Mouse (Mus musculus) heart, embryonic 13.5 days (tissue): ENCODE measurements at regions not wholly inside any gene's neighbourhood (a gene's known extent, or its start where the extent isn't known, plus 50 kb on each side); places are given as distances from the start of the nearest gene placed in this dataset.
"Not testable (repeated sequence)": the region's sequence is repeated elsewhere in the genome, so short reads cannot be mapped to it uniquely, and the experiment has no call there.

Source experiments
- ATAC-seq: fragments of 200-750 bp; cut with Nextera tagmentation; 2 replicates; pipeline ENCODE4 v1.8.0; 2017; ENCODE audit warnings: moderate TSS enrichment; ENCODE audit not compliant: insufficient number of reproducible peaks, low FRiP score, low TSS enrichment; ENCODE audit errors: extremely low read depth
- H3K27ac ChIP-seq: fragments of 300-500 bp; sonication (generic); replicated peaks from 2 replicates; pipeline ENCODE4 v1.5.1; 2015; ENCODE audit warnings: moderate library complexity, mild to moderate bottlenecking, inconsistent platforms
- H3K27me3 ChIP-seq: fragments of 300-500 bp; sonication (generic); replicated peaks from 2 replicates; pipeline ENCODE4 v1.6.1; 2015; ENCODE audit warnings: mild to moderate bottlenecking, inconsistent platforms
- H3K36me3 ChIP-seq: fragments of 300-500 bp; sonication (generic); 2 replicates; pipeline ENCODE4 v1.6.1; 2015; ENCODE audit warnings: mild to moderate bottlenecking, inconsistent platforms
- H3K4me1 ChIP-seq: fragments of 300-500 bp; sonication (generic); 2 replicates; pipeline ENCODE4 v1.6.1; 2015; ENCODE audit warnings: inconsistent platforms
- H3K4me2 ChIP-seq: fragments of 300-500 bp; sonication (generic); 2 replicates; pipeline ENCODE4 v1.6.1; 2015; ENCODE audit warnings: inconsistent platforms, mild to moderate bottlenecking, moderate library complexity
- H3K4me3 ChIP-seq: fragments of 300-500 bp; sonication (generic); 2 replicates; pipeline ENCODE4 v1.5.1; 2015; ENCODE audit warnings: moderate library complexity, mild to moderate bottlenecking, inconsistent platforms
- H3K9ac ChIP-seq: fragments of 300-500 bp; sonication (generic); 2 replicates; pipeline ENCODE4 v1.6.1; 2015; ENCODE audit warnings: inconsistent platforms, mild to moderate bottlenecking, moderate library complexity
- H3K9me3 ChIP-seq: fragments of 300-500 bp; sonication (generic); 2 replicates; pipeline ENCODE4 v1.6.1; 2016; ENCODE audit warnings: inconsistent platforms
- WGBS: fragments of 180-500 bp; shearing (Covaris S2); methylation state at CpG from one replicate; pipeline ENCODE4 v1.1.7; 2015; ENCODE audit warnings: mixed read lengths; 5-methylcytosine and 5-hydroxymethylcytosine counted together

DNA sequence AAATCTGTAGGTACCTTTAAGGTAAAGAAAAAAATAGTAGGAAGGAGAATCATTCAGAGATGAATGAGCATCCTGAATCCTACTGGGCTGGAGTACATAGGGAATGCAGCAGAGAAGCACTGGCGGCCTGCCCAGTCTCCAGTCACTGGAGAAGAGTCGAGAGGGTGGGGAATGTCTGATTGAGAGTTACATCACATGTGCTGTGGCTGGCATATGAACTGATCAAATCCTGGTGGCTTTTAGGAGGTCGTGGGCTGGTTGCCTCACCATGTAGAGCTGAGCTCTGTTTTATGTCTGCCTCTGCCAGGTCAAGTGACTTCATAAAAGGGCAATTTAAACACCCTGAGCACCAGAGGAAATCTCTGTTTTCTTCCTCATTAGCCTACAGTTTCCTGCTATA is 783.9 kb upstream of the 4930452B06Rik start:
- WGBS: 22% methylated on average over 3 of the region's 3 CpGs
- no peak overlapping the region for H3K27ac ChIP-seq
- H3K27me3 ChIP-seq: no peaks in the 10 kb centered on the region
- H3K4me3 ChIP-seq: no peak overlapping the region
- H3K4me2 ChIP-seq: no peak overlapping the region
- peaks cover 7% of the 10 kb centered on the region; the same call in 1 of the 2 replicates for H3K4me1 ChIP-seq
- H3K9ac ChIP-seq: no peak overlapping the region
- no peaks in the 10 kb centered on the region for H3K36me3 ChIP-seq
- no peaks in the 10 kb centered on the region for H3K9me3 ChIP-seq
- no peak for ATAC-seq

DNA sequence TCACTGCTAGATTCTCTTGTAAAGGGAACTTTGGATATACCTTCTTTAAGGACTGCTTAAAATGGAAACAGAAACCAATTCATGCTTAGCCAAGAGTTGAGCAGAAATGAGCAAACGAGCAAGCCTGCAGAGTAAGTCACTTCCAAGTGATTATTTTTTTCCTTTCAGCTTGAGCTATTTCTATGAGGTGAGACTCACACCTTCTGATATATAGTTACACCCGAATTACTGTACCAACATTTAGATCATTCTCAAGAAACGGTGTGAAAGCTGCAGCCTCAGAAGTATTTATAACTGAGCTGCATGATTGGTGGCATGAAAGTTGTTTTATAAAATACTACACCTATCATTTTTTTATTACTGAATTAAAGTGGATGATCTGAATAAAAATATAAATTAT is 771.9 kb upstream of the 4930452B06Rik start:
- H3K27ac ChIP-seq: no peak overlapping the region
- no peak overlapping the region for H3K9ac ChIP-seq
- 64% methylated on average over 3 of the region's 3 CpGs for WGBS
- H3K4me2 ChIP-seq: no peak overlapping the region
- no peaks in the 10 kb centered on the region for H3K36me3 ChIP-seq
- no peak for ATAC-seq
- H3K4me1 ChIP-seq: peaks cover 5% of the 10 kb centered on the region; the same call in 1 of the 2 replicates
- H3K9me3 ChIP-seq: no peaks in the 10 kb centered on the region
- no peak overlapping the region for H3K4me3 ChIP-seq
- H3K27me3 ChIP-seq: no peaks in the 10 kb centered on the region

DNA sequence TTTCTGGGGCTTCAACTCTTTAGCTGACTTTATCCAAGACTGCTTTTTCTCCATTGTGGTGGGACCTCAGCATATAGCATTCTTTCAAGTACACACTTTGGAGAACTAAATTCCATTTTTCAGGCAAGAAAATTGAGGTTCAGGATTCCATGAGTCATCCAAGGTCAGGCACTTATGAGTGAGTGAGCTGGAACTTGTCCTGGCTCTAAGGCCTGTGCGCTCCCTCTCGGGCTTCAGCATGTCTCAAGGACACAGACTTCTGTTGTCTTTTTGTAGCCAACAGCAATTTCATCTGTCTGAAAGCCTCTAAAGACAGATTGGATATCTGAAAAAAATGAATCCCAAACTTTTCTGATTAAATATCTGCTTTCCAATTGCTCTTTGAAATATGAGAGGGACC is 769.1 kb upstream of the 4930452B06Rik start:
- H3K36me3 ChIP-seq: no peaks in the 10 kb centered on the region
- H3K9ac ChIP-seq: no peak overlapping the region
- H3K9me3 ChIP-seq: no peaks in the 10 kb centered on the region
- no peak overlapping the region for H3K27ac ChIP-seq
- no peaks in the 10 kb centered on the region for H3K27me3 ChIP-seq
- peaks cover 5% of the 10 kb centered on the region; the same call in 1 of the 2 replicates for H3K4me1 ChIP-seq
- ATAC-seq: no peak
- no peak overlapping the region for H3K4me3 ChIP-seq
- H3K4me2 ChIP-seq: no peak overlapping the region
- 80% methylated on average over 2 of the region's 2 CpGs for whole genome bisulfite sequencing

DNA sequence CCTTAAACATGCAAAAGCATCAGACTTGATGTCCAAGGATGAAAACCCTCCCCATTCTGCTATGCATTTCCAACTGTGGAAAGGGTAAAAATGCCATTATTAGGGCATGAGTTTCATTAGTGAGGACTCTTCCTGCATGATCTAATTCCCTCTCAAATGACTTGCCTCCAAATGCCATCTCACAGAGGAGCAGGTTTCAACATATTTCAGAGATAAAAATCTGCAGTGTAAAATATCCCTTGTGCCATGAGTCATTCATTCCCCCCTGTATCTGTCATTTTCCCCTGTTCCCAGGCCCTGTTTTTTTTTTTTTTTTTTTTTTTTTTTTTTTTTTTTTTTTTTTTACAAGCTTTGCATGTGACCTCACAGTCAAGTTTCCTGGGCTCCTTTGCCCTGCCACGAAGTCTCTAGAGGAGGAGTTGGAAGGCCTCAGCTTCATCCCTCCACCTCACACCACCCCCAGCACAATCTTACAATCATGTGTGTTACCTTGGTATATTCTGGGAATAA is 767.1 kb upstream of the 4930452B06Rik start:
- H3K36me3 ChIP-seq: no peaks in the 10 kb centered on the region
- WGBS: 37% methylated on average over 1 of the region's 1 CpGs
- ATAC-seq: no peak
- H3K4me3 ChIP-seq: no peak overlapping the region
- peaks cover 5% of the 10 kb centered on the region; the same call in 1 of the 2 replicates for H3K4me1 ChIP-seq
- H3K9ac ChIP-seq: no peak overlapping the region
- H3K4me2 ChIP-seq: no peak overlapping the region
- H3K27ac ChIP-seq: no peak overlapping the region
- no peaks in the 10 kb centered on the region for H3K9me3 ChIP-seq
- no peaks in the 10 kb centered on the region for H3K27me3 ChIP-seq

DNA sequence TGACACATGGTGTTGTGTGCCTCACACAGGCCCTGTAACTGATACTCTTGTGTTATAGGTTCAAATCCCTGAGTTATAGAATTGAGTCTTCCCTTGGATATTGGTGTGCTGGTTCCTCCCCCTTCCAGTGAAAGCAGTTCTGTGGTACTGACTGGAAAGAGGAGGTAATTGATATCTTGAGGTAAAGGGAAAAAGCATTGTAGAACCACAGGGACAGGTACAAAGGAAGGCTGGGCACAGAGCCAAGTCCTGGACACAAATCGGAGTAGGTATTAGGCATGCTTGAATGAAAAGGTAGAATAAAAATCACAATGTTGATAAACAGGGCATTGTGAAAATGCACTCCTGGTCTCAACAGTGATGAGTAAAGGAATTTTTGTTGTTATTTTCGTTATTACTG is 765.8 kb upstream of the 4930452B06Rik start:
- no peak overlapping the region for H3K27ac ChIP-seq
- no peaks in the 10 kb centered on the region for H3K27me3 ChIP-seq
- H3K4me2 ChIP-seq: no peak overlapping the region
- no peak overlapping the region for H3K4me3 ChIP-seq
- H3K36me3 ChIP-seq: no peaks in the 10 kb centered on the region
- H3K9ac ChIP-seq: no peak overlapping the region
- ATAC-seq: no peak
- peaks cover 4% of the 10 kb centered on the region; the same call in 1 of the 2 replicates for H3K4me1 ChIP-seq
- 70% methylated on average over 2 of the region's 2 CpGs for WGBS
- no peaks in the 10 kb centered on the region for H3K9me3 ChIP-seq

DNA sequence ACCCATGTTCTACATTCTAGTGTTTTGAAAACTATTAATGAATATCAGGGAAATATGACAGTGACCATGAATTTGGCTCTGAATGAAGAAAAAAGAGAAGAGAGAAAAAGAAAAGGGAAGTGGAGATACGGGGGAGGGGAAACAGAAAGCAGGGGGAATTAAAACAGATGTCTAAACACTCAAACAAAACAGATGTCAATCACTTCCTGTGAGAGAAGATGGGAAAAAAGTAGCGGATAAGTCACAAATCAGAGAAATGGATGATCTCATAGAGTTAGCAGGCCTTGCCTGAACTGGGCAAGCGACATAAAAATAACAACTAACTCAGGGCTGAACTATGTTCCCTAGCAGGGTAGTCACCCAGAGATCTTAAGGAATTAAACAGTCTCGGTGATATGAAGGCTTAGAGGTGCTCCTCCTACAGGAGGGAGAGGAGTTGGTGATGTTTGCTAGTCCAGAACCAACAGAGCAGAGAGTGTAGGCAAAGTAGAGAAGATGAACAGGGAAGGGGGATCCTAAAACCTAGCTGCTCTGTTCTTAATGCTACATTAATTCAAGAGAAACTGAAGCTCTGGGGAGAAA is 745.9 kb upstream of the 4930452B06Rik start:
- Histone ChIP-seq H3K4me2 (no peak overlapping the region), H3K4me1 (no peaks in the 10 kb centered on the region), H3K36me3 (no peaks in the 10 kb centered on the region), H3K4me3 (no peak overlapping the region), H3K9me3 (no peaks in the 10 kb centered on the region), H3K27ac (no peak overlapping the region), H3K27me3 (no peaks in the 10 kb centered on the region), H3K9ac (no peak overlapping the region)
- ATAC-seq: no peak
- 48% methylated on average over 4 of the region's 4 CpGs for WGBS

DNA sequence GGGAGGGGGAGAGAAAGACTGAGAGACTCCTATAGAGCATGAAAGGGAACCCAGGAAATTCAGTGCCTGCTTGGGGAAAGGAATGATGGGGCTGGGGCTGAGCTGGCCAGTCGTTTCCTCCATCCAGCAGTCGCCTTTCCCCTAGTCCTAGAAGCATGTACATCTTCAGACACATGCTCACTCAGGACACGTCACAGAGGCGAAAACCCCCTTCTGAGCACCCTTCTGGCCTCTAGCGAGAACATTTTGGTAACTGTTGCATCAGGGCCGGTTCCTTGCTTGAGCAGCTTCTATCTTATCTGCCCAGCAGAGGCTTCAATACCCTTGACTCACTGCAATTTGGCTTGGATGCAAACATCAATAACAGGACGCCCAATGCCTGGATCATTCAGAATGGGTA is 737.6 kb upstream of the 4930452B06Rik start:
- Histone ChIP-seq H3K4me2 (no peak overlapping the region), H3K9me3 (no peaks in the 10 kb centered on the region), H3K27ac (no peak overlapping the region), H3K36me3 (no peaks in the 10 kb centered on the region), H3K9ac (no peak overlapping the region), H3K4me3 (no peak overlapping the region), H3K27me3 (no peaks in the 10 kb centered on the region), H3K4me1 (peaks cover 9% of the 10 kb centered on the region)
- no peak for ATAC-seq
- 46% methylated on average over 7 of the region's 7 CpGs for WGBS

DNA sequence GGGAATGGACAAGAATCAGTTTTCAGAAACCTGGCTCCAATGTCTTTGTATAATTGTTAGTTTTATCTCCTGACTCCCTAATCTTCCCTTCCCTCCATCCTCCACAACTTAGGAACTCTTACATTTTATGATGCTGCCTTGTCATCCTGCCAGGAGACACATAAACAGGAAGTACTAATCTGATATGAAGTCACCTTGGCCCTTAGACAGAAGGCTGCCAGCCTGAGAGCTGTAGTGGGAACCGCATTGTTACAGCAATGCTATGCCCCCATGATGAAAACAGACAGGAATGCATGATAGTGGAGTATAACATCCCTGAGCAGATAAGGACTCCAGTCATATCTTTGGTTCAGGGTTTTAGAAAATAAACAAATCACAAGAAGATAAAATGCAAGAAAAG is 734.8 kb upstream of the 4930452B06Rik start:
- H3K27ac ChIP-seq: no peak overlapping the region
- no peaks in the 10 kb centered on the region for H3K27me3 ChIP-seq
- H3K9ac ChIP-seq: no peak overlapping the region
- H3K9me3 ChIP-seq: no peaks in the 10 kb centered on the region
- 31% methylated on average over 1 of the region's 1 CpGs for WGBS
- no peak for ATAC-seq
- H3K4me1 ChIP-seq: peaks cover 9% of the 10 kb centered on the region
- no peaks in the 10 kb centered on the region for H3K36me3 ChIP-seq
- no peak overlapping the region for H3K4me3 ChIP-seq
- H3K4me2 ChIP-seq: no peak overlapping the region

DNA sequence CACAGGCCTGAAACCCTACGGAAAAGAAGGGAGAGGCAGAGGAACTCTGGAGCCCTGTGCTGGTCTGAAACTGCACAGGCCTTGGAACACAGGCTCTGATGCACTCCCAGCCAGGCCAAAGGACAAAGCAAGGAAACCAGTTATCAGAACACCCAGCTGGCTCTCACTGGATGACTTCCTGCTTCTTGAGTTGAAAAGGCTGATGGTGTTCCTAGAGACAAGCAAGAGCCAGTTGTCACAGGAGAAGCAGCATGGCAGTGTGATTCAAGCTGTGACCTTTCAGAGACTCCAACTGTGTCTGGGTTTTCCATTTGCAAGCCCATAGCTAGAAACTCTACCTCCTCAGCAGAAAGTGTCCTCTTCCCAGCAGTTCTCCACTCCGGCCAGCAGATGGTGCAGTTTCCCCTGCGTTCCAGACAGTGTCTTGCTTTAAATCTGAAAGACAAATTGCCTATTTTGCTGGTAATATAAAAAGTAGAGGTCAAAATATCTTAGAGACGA is 727.3 kb upstream of the 4930452B06Rik start:
- no peaks in the 10 kb centered on the region for H3K27me3 ChIP-seq
- H3K27ac ChIP-seq: 0 out of 2 replicates have a peak overlapping the region, but pooled peaks have one; percentile 46
- no peak overlapping the region for H3K4me2 ChIP-seq
- H3K4me1 ChIP-seq: peaks cover 12% of the 10 kb centered on the region
- H3K9ac ChIP-seq: no peak overlapping the region
- 16% methylated on average over 4 of the region's 4 CpGs for WGBS
- no peaks in the 10 kb centered on the region for H3K36me3 ChIP-seq
- ATAC-seq: peak; percentile 54; the same call in 1 of the 2 replicates
- no peak overlapping the region for H3K4me3 ChIP-seq
- no peaks in the 10 kb centered on the region for H3K9me3 ChIP-seq

DNA sequence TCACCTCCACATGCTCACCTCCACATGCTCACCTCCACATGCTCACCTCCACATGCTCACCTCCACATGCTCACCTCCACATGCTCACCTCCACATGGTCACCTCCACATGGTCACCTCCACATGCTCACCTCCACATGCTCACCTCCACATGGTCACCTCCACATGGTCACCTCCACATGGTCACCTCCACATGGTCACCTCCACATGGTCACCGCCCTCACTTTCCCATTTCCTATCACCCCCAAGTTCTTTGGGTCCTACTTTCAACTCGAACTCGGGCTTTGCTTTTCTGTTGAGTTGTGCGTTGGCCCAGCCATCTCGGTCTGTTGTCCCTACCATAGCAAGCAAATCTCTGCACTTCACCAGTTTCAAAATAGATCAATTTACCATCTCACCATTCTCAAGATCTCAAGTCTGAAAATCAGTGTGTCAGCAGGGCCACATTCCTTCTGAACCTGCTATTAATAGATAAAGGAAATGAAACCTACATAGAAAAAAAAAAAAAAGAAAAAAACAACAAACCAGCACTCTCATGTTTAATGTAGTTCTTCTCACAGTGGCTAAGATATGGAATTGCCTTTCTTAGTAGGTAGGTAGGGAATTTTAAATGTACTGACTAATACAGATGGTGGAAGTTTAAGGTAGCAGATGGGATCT is 724.0 kb upstream of the 4930452B06Rik start:
- H3K27ac ChIP-seq, H3K36me3 ChIP-seq, H3K4me2 ChIP-seq, ATAC-seq, H3K4me3 ChIP-seq, H3K9me3 ChIP-seq, H3K27me3 ChIP-seq, H3K9ac ChIP-seq: not testable (repeated sequence)
- WGBS: 82% methylated on average over 5 of the region's 5 CpGs
- H3K4me1 ChIP-seq: peaks cover 12% of the 10 kb centered on the region

DNA sequence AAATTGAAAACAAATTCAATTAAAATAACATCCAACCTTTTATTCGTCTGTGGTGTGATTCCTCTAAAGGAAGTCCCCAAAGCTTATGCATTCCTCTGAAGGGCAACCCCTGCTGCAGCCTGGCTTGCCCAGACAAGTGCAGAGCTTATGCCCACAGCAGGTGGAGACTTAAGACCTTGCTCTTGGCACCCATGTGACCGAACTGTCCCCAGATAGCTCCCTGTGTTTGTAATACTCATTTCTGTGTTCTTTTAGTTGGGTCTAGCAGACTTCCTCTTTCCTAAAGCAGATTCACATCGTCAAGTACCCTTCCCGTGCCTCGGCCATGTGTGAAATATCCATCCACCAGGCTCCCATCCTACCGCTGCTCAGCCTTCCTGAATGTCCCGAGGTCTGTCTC is 723.1 kb upstream of the 4930452B06Rik start:
- no peak overlapping the region for H3K4me2 ChIP-seq
- no peak overlapping the region for H3K27ac ChIP-seq
- H3K9me3 ChIP-seq: no peaks in the 10 kb centered on the region
- H3K4me3 ChIP-seq: no peak overlapping the region
- 56% methylated on average over 7 of the region's 7 CpGs for WGBS
- no peaks in the 10 kb centered on the region for H3K27me3 ChIP-seq
- H3K36me3 ChIP-seq: no peaks in the 10 kb centered on the region
- H3K9ac ChIP-seq: no peak overlapping the region
- ATAC-seq: no peak
- H3K4me1 ChIP-seq: peaks cover 10% of the 10 kb centered on the region
